Mouse (Mus musculus): Measurements from ENCODE around the gene Tm7sf2. TPM values are rescaled to one million over a fixed set of nuclear protein-coding genes. Genes with fewer than 3 reads are reported as not detected.
A peak's percentile ranks its signal among the peaks of the same experiment; 100 is the strongest.

Gene Tm7sf2
- polyA plus RNA-seq, 2 experiments = 35.0 to 35.9 TPM

GRCm38 (mm10) chr19:6079983-6080480 lies 11.9 kb upstream of the Tm7sf2 start, which contains the start of gene Tmem262:
Gene Tmem262 (plus strand): TSS chr19:6080033.
- H3K9ac ChIP-seq (replicated peaks) = no peak within 1 kb of the TSS
- H3K9me3 ChIP-seq (ENCODE audit: control insufficient read depth, low read length) = no peaks in the 10 kb centered on the region
- DNase-seq (ENCODE audit: low read depth in 3 of 3, low spot score in 3 of 3) (no peak), ATAC-seq (ENCODE audit: insufficient read depth) (no peak)
- no peaks in the 10 kb centered on the region; the same call in none of the 2 replicates for H3K36me3 ChIP-seq (replicated peaks; ENCODE audit: control insufficient read depth, insufficient read depth, low read depth)
- peaks cover 4 to 13% of the 10 kb centered on the region in 2 experiments; a peak in 3 of 4 replicates for H3K4me1 ChIP-seq (replicated peaks; ENCODE audit: control insufficient read depth in 2 of 2, insufficient read depth in 2 of 2, low read length in 1 of 2)
- WGBS (ENCODE audit: insufficient replicate concordance) = 70% methylated on average over 12 of the region's 12 CpGs
- H3K4me3 ChIP-seq (ENCODE audit: insufficient read depth in 1 of 2, low read depth in 2 of 2, low read length in 2 of 2) = no peak within 1 kb of the TSS
- TF ChIP-seq EP300 (IDR thresholded peaks at IDR 0.05; ENCODE audit: low read depth) = no peak
- TF ChIP-seq CTCF (IDR thresholded peaks at IDR 0.05; ENCODE audit: low read depth) = no peak
- H3K27ac ChIP-seq = no peak within 1 kb of the TSS
- no peaks in the 10 kb centered on the region for H3K27me3 ChIP-seq (ENCODE audit: control insufficient read depth, insufficient read depth, low read length)
- no peak within 1 kb of the TSS for H3K4me2 ChIP-seq (ENCODE audit: low read depth)

GRCm38 (mm10) chr19:6076564-6077393 lies 8.6 kb upstream of the Tm7sf2 start, which contains the start of gene Vps51:
Gene Vps51 (minus strand): TSS chr19:6077231.
- Histone ChIP-seq H3K9me3 (ENCODE audit: control insufficient read depth, low read length) (no peaks in the 10 kb centered on the region), H3K27me3 (ENCODE audit: control insufficient read depth, insufficient read depth, low read length) (no peaks in the 10 kb centered on the region), H3K36me3 (replicated peaks; ENCODE audit: control insufficient read depth, insufficient read depth, low read depth) (no peaks in the 10 kb centered on the region; the same call in none of the 2 replicates), H3K4me1 (replicated peaks; ENCODE audit: control insufficient read depth in 2 of 2, insufficient read depth in 2 of 2, low read length in 1 of 2) (peaks cover 0 to 8% of the 10 kb centered on the region in 2 experiments; a peak in 3 of 4 replicates), H3K4me2 (ENCODE audit: low read depth) (peak within 1 kb of the TSS; percentile 79), H3K4me3 (ENCODE audit: insufficient read depth in 1 of 2, low read depth in 2 of 2, low read length in 2 of 2) (peak within 1 kb of the TSS; percentile 73 to 75), H3K9ac (replicated peaks) (peak within 1 kb of the TSS; percentile 55), H3K27ac (peak within 1 kb of the TSS; percentile 10)
- ATAC-seq (ENCODE audit: insufficient read depth) (peak; percentile 85), DNase-seq (ENCODE audit: low read depth in 3 of 3, low spot score in 3 of 3) (peak; percentile 81 to 85 (median 85))
- under 1% methylated on average over 33 of the region's 33 CpGs for WGBS (ENCODE audit: insufficient replicate concordance)
- TF ChIP-seq EP300 (IDR thresholded peaks at IDR 0.05; ENCODE audit: low read depth) = no peak; the same call in 1 of the 2 replicates
- TF ChIP-seq CTCF (IDR thresholded peaks at IDR 0.05; ENCODE audit: low read depth) = no peak

DNA sequence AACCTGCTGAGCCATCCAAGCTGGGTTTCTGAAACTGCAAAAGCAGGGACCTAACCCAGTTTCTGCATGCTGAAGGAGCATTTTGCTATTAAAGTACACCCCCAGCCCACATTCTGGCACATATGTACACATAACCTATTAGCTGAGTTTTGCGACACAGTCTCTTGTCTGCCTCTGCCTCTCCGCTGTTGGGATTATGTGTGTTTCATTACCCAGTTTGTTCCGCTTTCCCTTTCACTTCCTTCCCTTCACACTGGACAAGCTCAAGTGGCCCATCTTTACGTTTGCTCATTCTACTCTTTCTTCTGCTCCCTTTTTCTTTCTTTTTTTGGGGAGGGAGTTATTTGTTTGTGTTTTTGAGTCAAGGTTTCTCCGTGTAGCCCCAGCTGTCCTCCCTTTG lies 5.7 kb upstream of the Tm7sf2 start:
- ATAC-seq (ENCODE audit: insufficient read depth) (no peak), DNase-seq (ENCODE audit: low read depth in 3 of 3, low spot score in 3 of 3) (no peak)
- no peak overlapping the region for H3K4me3 ChIP-seq (ENCODE audit: insufficient read depth in 1 of 2, low read depth in 2 of 2, low read length in 2 of 2)
- no peak overlapping the region for H3K27ac ChIP-seq
- H3K36me3 ChIP-seq (replicated peaks; ENCODE audit: control insufficient read depth, insufficient read depth, low read depth) = 0 out of 2 replicates have a peak, but pooled peaks cover 2% of the 10 kb centered on the region
- TF ChIP-seq CTCF (IDR thresholded peaks at IDR 0.05; ENCODE audit: low read depth) (no peak), EP300 (IDR thresholded peaks at IDR 0.05; ENCODE audit: low read depth) (no peak)
- H3K27me3 ChIP-seq (ENCODE audit: control insufficient read depth, insufficient read depth, low read length) = no peaks in the 10 kb centered on the region
- H3K4me2 ChIP-seq (ENCODE audit: low read depth) = no peak overlapping the region
- H3K9ac ChIP-seq (replicated peaks) = no peak overlapping the region
- peaks cover 0 to 8% of the 10 kb centered on the region in 2 experiments; a peak in 3 of 4 replicates for H3K4me1 ChIP-seq (replicated peaks; ENCODE audit: control insufficient read depth in 2 of 2, insufficient read depth in 2 of 2, low read length in 1 of 2)
- H3K9me3 ChIP-seq (ENCODE audit: control insufficient read depth, low read length) = no peaks in the 10 kb centered on the region
- 78% methylated on average over 5 of the region's 5 CpGs for WGBS (ENCODE audit: insufficient replicate concordance)

- H3K36me3 ChIP-seq (replicated peaks; ENCODE audit: control insufficient read depth, insufficient read depth, low read depth) = 0 out of 2 replicates have a peak, but pooled peaks cover 3% of the 10 kb centered on the region
- no peak overlapping the region for H3K4me3 ChIP-seq (ENCODE audit: insufficient read depth in 1 of 2, low read depth in 2 of 2, low read length in 2 of 2)
- no peak overlapping the region for H3K9ac ChIP-seq (replicated peaks)
- H3K9me3 ChIP-seq (ENCODE audit: control insufficient read depth, low read length) = no peaks in the 10 kb centered on the region
- no peak for ATAC-seq (ENCODE audit: insufficient read depth)
- no peak for DNase-seq (ENCODE audit: low read depth in 3 of 3, low spot score in 3 of 3)
- WGBS (ENCODE audit: insufficient replicate concordance) = 90% methylated on average over 19 of the region's 19 CpGs
- peaks cover 5 to 11% of the 10 kb centered on the region in 2 experiments for H3K4me1 ChIP-seq (replicated peaks; ENCODE audit: control insufficient read depth in 2 of 2, insufficient read depth in 2 of 2, low read length in 1 of 2)
- no peaks in the 10 kb centered on the region for H3K27me3 ChIP-seq (ENCODE audit: control insufficient read depth, insufficient read depth, low read length)
- no peak overlapping the region for H3K27ac ChIP-seq
- TF ChIP-seq EP300 (IDR thresholded peaks at IDR 0.05; ENCODE audit: low read depth) (no peak), CTCF (IDR thresholded peaks at IDR 0.05; ENCODE audit: low read depth) (no peak)
- no peak overlapping the region for H3K4me2 ChIP-seq (ENCODE audit: low read depth)
These were observed 3.1 kb upstream of the Tm7sf2 start for GRCm38 (mm10) chr19:6071261-6071660.

Data from liver, embryonic 14.5 days (tissue).